Mouse (Mus musculus) lung, embryonic 15.5 days (tissue): ENCODE measurements around the gene Krtap9-1. TPM values are rescaled to one million over a fixed set of nuclear protein-coding genes. Genes with fewer than 3 reads are reported as not detected.
"Not testable (repeated sequence)": the region's sequence is repeated elsewhere in the genome, so short reads cannot be mapped to it uniquely, and the experiment has no call there.

Experiments
- ATAC-seq: fragments of 200-750 bp; cut with Nextera tagmentation; 2 replicates; pipeline ENCODE4 v1.8.0; 2017; ENCODE audit warnings: moderate number of reproducible peaks, borderline replicate concordance; ENCODE audit not compliant: low FRiP score, low TSS enrichment; ENCODE audit errors: extremely low read depth
- H3K27ac ChIP-seq: fragments of 300-500 bp; sonication (generic); 2 replicates; pipeline ENCODE4 v1.5.1; 2015; ENCODE audit warnings: moderate library complexity, mild to moderate bottlenecking, inconsistent platforms
- H3K27me3 ChIP-seq: fragments of 300-500 bp; sonication (generic); 2 replicates; pipeline ENCODE4 v1.6.1; 2015; ENCODE audit warnings: inconsistent platforms
- H3K36me3 ChIP-seq: fragments of 300-500 bp; sonication (generic); 2 replicates; pipeline ENCODE4 v1.6.1; 2015; ENCODE audit warnings: inconsistent platforms
- H3K4me1 ChIP-seq: fragments of 300-500 bp; sonication (generic); 2 replicates; pipeline ENCODE4 v1.6.1; 2015; ENCODE audit warnings: inconsistent platforms
- H3K4me2 ChIP-seq: fragments of 300-500 bp; sonication (generic); 2 replicates; pipeline ENCODE4 v1.6.1; 2015; ENCODE audit warnings: inconsistent platforms, mild to moderate bottlenecking, moderate library complexity
- H3K4me3 ChIP-seq: fragments of 300-500 bp; sonication (generic); 2 replicates; pipeline ENCODE4 v1.5.1; 2015; ENCODE audit warnings: mild to moderate bottlenecking, inconsistent platforms
- H3K9ac ChIP-seq: fragments of 300-500 bp; sonication (generic); 2 replicates; pipeline ENCODE4 v1.6.1; 2015; ENCODE audit warnings: inconsistent platforms
- H3K9me3 ChIP-seq: fragments of 300-500 bp; sonication (generic); 2 replicates; pipeline ENCODE4 v1.6.1; 2016; ENCODE audit warnings: inconsistent platforms
- WGBS: fragments of 180-500 bp; shearing (Covaris S2); methylation state at CpG from one replicate; pipeline ENCODE4 v1.1.7; 2015; 5-methylcytosine and 5-hydroxymethylcytosine counted together
- polyA plus RNA-seq: library from polyadenylated mRNA; unstranded; fragments of >200 nt; fragmentation: Nextera tagmentation; extraction: Ambion mirVana; gene quantifications from 2 replicates; pipeline ENCODE4 v1.2.1, GENCODE M21; 2015

Krtap9-1 gene
- polyA plus RNA-seq = not detected in 2 replicates

- not testable (repeated sequence) for ATAC-seq, H3K4me1 ChIP-seq
- WGBS = 48% methylated on average over 1 of the region's 1 CpGs
These were observed at the start of gene Krtap9-1 for GRCm38 (mm10) chr11:99873089-99873488. Krtap9-1 (plus strand) TSS chr11:99873389.

GRCm38 (mm10) chr11:99837966-99838365 is 35.2 kb upstream of the Krtap9-1 start, which contains the start of gene 2300003K06Rik:
2300003K06Rik (minus strand) TSS chr11:99838066.
- Histone ChIP-seq H3K36me3 (no peaks in the 10 kb centered on the region), H3K4me3 (no peak within 1 kb of the TSS), H3K27ac (no peak within 1 kb of the TSS), H3K9ac (no peak within 1 kb of the TSS), H3K4me1 (no peaks in the 10 kb centered on the region), H3K27me3 (no peaks in the 10 kb centered on the region), H3K9me3 (no peaks in the 10 kb centered on the region), H3K4me2 (no peak within 1 kb of the TSS)
- no peak for ATAC-seq
- WGBS = 85% methylated on average over 1 of the region's 1 CpGs

More at GRCm38 (mm10) chr11:99873089-99873488, at the start of gene Krtap9-1:
- not testable (repeated sequence) for H3K27me3 ChIP-seq, H3K9ac ChIP-seq, H3K4me3 ChIP-seq, H3K27ac ChIP-seq, H3K4me2 ChIP-seq, H3K36me3 ChIP-seq, H3K9me3 ChIP-seq

GRCm38 (mm10) chr11:99842185-99842584 is 31.0 kb upstream of the Krtap9-1 start:
- Histone ChIP-seq H3K27ac (no peak overlapping the region), H3K9me3 (no peaks in the 10 kb centered on the region), H3K4me1 (no peaks in the 10 kb centered on the region), H3K9ac (no peak overlapping the region), H3K36me3 (no peaks in the 10 kb centered on the region), H3K4me2 (no peak overlapping the region), H3K4me3 (no peak overlapping the region), H3K27me3 (no peaks in the 10 kb centered on the region)
- 90% methylated on average over 1 of the region's 1 CpGs for WGBS
- no peak for ATAC-seq

- Histone ChIP-seq H3K27me3 (no peaks in the 10 kb centered on the region), H3K9ac (no peak overlapping the region), H3K27ac (no peak overlapping the region), H3K4me1 (no peaks in the 10 kb centered on the region), H3K9me3 (no peaks in the 10 kb centered on the region), H3K36me3 (no peaks in the 10 kb centered on the region), H3K4me3 (no peak overlapping the region), H3K4me2 (no peak overlapping the region)
- no peak for ATAC-seq
- 83% methylated on average over 2 of the region's 2 CpGs for WGBS
These were observed 26.4 kb upstream of the Krtap9-1 start for GRCm38 (mm10) chr11:99846746-99847145.

- Histone ChIP-seq H3K36me3 (no peaks in the 10 kb centered on the region), H3K4me3 (no peak within 1 kb of the TSS), H3K4me2 (no peak within 1 kb of the TSS), H3K27ac (no peak within 1 kb of the TSS), H3K9ac (no peak within 1 kb of the TSS), H3K27me3 (no peaks in the 10 kb centered on the region), H3K4me1 (no peaks in the 10 kb centered on the region), H3K9me3 (no peaks in the 10 kb centered on the region)
- no peak for ATAC-seq
These were observed 21.7 kb upstream of the Krtap9-1 start, which contains the start of gene Krtap4-16 for GRCm38 (mm10) chr11:99851508-99851907. Krtap4-16 (minus strand) TSS chr11:99851608.

DNA sequence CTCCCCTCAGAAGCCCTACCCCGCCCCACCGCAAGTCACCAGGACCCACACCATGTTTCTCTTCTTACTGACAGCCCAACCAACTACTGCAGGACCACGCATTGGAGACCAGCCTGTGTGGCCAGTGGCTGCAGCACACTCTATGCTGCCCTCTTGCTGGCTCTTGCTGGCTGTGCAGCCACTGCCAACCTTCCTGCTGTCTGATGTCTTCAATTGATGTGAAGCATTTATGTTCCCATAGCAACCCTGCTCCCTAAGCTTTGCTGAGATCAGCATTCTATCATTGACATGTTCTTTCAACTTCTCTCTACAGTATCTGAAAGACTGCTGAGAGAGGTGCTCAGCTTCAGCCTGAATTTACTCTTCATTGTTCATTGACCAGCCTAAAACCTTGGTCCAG is 19.1 kb upstream of the Krtap9-1 start:
- Histone ChIP-seq H3K36me3 (no peaks in the 10 kb centered on the region), H3K4me2 (no peak overlapping the region), H3K9me3 (no peaks in the 10 kb centered on the region), H3K4me1 (no peaks in the 10 kb centered on the region), H3K9ac (no peak overlapping the region), H3K4me3 (no peak overlapping the region), H3K27ac (no peak overlapping the region), H3K27me3 (no peaks in the 10 kb centered on the region)
- 49% methylated on average over 3 of the region's 3 CpGs for WGBS
- ATAC-seq = no peak

- no peak for ATAC-seq
These were observed 15.6 kb upstream of the Krtap9-1 start, which contains the start of gene Gm11568 for GRCm38 (mm10) chr11:99857617-99858016. Gm11568 (plus strand) TSS chr11:99857917.

DNA sequence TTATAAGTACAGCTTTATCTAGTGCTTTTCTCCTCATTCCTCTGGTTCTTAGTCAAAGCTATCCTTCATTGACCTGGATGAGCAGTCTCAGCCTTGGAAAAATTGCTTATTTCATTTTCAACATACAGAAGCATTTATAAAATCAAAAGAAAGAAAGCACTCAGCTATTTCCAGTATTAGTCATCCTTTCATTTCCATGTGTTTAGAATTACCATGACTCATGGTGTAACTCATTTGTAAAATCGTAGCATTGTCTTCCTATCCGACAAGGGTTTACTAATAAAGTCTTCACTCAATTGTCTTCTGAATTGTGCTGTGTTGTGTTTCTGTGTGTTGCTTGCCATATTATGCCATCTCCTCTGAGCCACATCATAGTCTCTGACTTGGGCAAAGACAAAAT is 14.4 kb upstream of the Krtap9-1 start:
- no peak overlapping the region for H3K27ac ChIP-seq
- no peaks in the 10 kb centered on the region for H3K9me3 ChIP-seq
- 69% methylated on average over 2 of the region's 2 CpGs for WGBS
- no peaks in the 10 kb centered on the region for H3K27me3 ChIP-seq
- H3K36me3 ChIP-seq = no peaks in the 10 kb centered on the region
- H3K4me2 ChIP-seq = no peak overlapping the region
- no peak for ATAC-seq
- no peaks in the 10 kb centered on the region for H3K4me1 ChIP-seq
- H3K4me3 ChIP-seq = no peak overlapping the region
- H3K9ac ChIP-seq = no peak overlapping the region

More at GRCm38 (mm10) chr11:99857617-99858016, 15.6 kb upstream of the Krtap9-1 start, which contains the start of gene Gm11568:
- H3K9ac ChIP-seq = no peak within 1 kb of the TSS
- WGBS = 75% methylated on average over 2 of the region's 2 CpGs
- no peaks in the 10 kb centered on the region for H3K27me3 ChIP-seq
- H3K4me3 ChIP-seq = no peak within 1 kb of the TSS
- no peaks in the 10 kb centered on the region for H3K4me1 ChIP-seq
- H3K27ac ChIP-seq = no peak within 1 kb of the TSS
- no peak within 1 kb of the TSS for H3K4me2 ChIP-seq
- H3K9me3 ChIP-seq = no peaks in the 10 kb centered on the region
- H3K36me3 ChIP-seq = no peaks in the 10 kb centered on the region

GRCm38 (mm10) chr11:99864176-99864575 is 9.0 kb upstream of the Krtap9-1 start, which contains the start of gene Gm11559:
Gm11559 (plus strand) TSS chr11:99864476.
- not testable (repeated sequence) for H3K27me3 ChIP-seq, H3K9ac ChIP-seq, ATAC-seq, H3K4me1 ChIP-seq, H3K9me3 ChIP-seq, H3K36me3 ChIP-seq, H3K27ac ChIP-seq, H3K4me3 ChIP-seq, H3K4me2 ChIP-seq
- 61% methylated on average over 1 of the region's 1 CpGs for WGBS

DNA sequence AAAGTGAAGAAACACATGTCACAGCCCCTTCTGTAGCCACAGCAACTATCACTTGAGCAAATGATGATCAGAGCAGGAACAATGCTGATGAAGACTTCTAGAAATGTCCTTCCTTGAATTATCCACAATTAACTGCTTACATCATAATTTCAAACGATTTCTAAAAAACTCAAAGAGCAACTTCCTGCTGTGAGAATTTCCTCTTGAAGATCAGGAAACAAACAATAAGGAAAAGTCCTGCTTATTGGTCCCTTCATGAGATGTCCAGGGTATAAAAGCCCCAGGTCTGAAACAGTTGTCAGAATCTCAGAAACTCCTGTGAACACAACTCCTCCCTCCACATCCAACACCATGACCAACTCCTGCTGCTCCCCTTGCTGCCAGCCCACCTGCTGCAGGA is 5.7 kb downstream of the Krtap9-1 start, which contains the start of gene Gm11567:
Gene Gm11567 (plus strand): TSS at position 301 of the 400 bp plus-strand sequence.
- 33% methylated on average over 1 of the region's 1 CpGs for WGBS

GRCm38 (mm10) chr11:99907620-99908019 is 34.4 kb downstream of the Krtap9-1 start, which contains the start of gene Krtap31-1:
Krtap31-1 (plus strand) TSS chr11:99907920.
- H3K9me3 ChIP-seq = no peaks in the 10 kb centered on the region
- no peak within 1 kb of the TSS for H3K4me2 ChIP-seq
- no peaks in the 10 kb centered on the region for H3K4me1 ChIP-seq
- H3K27me3 ChIP-seq = no peaks in the 10 kb centered on the region
- no peak within 1 kb of the TSS for H3K4me3 ChIP-seq
- ATAC-seq = no peak
- H3K27ac ChIP-seq = no peak within 1 kb of the TSS
- H3K9ac ChIP-seq = no peak within 1 kb of the TSS
- no peaks in the 10 kb centered on the region for H3K36me3 ChIP-seq
- WGBS = 69% methylated on average over 2 of the region's 2 CpGs

More for the DNA sequence above, 5.7 kb downstream of the Krtap9-1 start, which contains the start of gene Gm11567:
- H3K4me1 ChIP-seq, H3K27me3 ChIP-seq, H3K9me3 ChIP-seq, H3K4me2 ChIP-seq, ATAC-seq, H3K27ac ChIP-seq, H3K4me3 ChIP-seq, H3K9ac ChIP-seq, H3K36me3 ChIP-seq: not testable (repeated sequence)

- H3K4me1 ChIP-seq = no peaks in the 10 kb centered on the region
- no peak within 1 kb of the TSS for H3K4me3 ChIP-seq
- H3K27me3 ChIP-seq = no peaks in the 10 kb centered on the region
- H3K4me2 ChIP-seq = no peak within 1 kb of the TSS
- H3K27ac ChIP-seq = no peak within 1 kb of the TSS
- no peaks in the 10 kb centered on the region for H3K36me3 ChIP-seq
- ATAC-seq = no peak
- no peak within 1 kb of the TSS for H3K9ac ChIP-seq
- H3K9me3 ChIP-seq = no peaks in the 10 kb centered on the region
- WGBS = 89% methylated on average over 3 of the region's 3 CpGs
These were observed 41.3 kb downstream of the Krtap9-1 start, which contains the start of gene Gm11565 for GRCm38 (mm10) chr11:99914451-99914850. Gm11565 (plus strand) TSS chr11:99914751.
